Mouse (Mus musculus) midbrain, embryonic 14.5 days (tissue): ENCODE measurements around the gene Shpk. TPM values are rescaled to one million over a fixed set of nuclear protein-coding genes. Genes with fewer than 3 reads are reported as not detected.

Experiments
- ATAC-seq: fragments of 200-750 bp; cut with Nextera tagmentation; 2 replicates; pipeline ENCODE4 v1.8.0; 2017; ENCODE audit warnings: moderate number of reproducible peaks, moderate library complexity; ENCODE audit not compliant: low FRiP score, low TSS enrichment
- DNase-seq: peaks from one replicate; pipeline ENCODE4 v3.0.0-alpha.2; 2015
- H3K27ac ChIP-seq: fragments of 300-500 bp; sonication (generic); replicated peaks from 2 replicates; pipeline ENCODE4 v1.5.1; 2014; ENCODE audit warnings: mild to moderate bottlenecking, low read depth, low read length, moderate library complexity
- H3K27me3 ChIP-seq: fragments of 300-500 bp; sonication (generic); 2 replicates; pipeline ENCODE4 v1.6.1; 2014; ENCODE audit warnings: low read length, control low read depth, mixed read lengths; ENCODE audit not compliant: control insufficient read depth, insufficient read depth
- H3K36me3 ChIP-seq: fragments of 300-500 bp; sonication (generic); 2 replicates; pipeline ENCODE4 v1.6.1; 2014; ENCODE audit warnings: low read length, control low read depth; ENCODE audit not compliant: control insufficient read depth, insufficient read depth
- H3K4me1 ChIP-seq: fragments of 300-500 bp; sonication (generic); 2 replicates; pipeline ENCODE4 v1.6.1; 2014; ENCODE audit warnings: mild to moderate bottlenecking, antibody characterized with exemption, low read length, control low read depth; ENCODE audit not compliant: control insufficient read depth, insufficient read depth
- H3K4me2 ChIP-seq: fragments of 300-500 bp; sonication (generic); 2 replicates; pipeline ENCODE4 v1.6.1; 2014; ENCODE audit warnings: mild to moderate bottlenecking, low read length, moderate library complexity
- H3K4me3 ChIP-seq: fragments of 300-500 bp; sonication (generic); replicated peaks from 2 replicates; pipeline ENCODE4 v1.5.1; 2014; ENCODE audit warnings: low read depth, low read length
- H3K9ac ChIP-seq: fragments of 300-500 bp; sonication (generic); replicated peaks from 2 replicates; pipeline ENCODE4 v1.6.1; 2014; ENCODE audit warnings: mild to moderate bottlenecking, low read length, moderate library complexity
- H3K9me3 ChIP-seq: fragments of 300-500 bp; sonication (generic); 2 replicates; pipeline ENCODE4 v1.6.1; 2016; ENCODE audit warnings: low read length, control low read depth, mixed read lengths; ENCODE audit not compliant: control insufficient read depth
- WGBS: fragments of 180-500 bp; shearing (Covaris S2); extraction: QIAGEN DNeasy Blood & Tissue Kit; methylation state at CpG from one replicate; pipeline ENCODE4 v1.1.7; 2014; 5-methylcytosine and 5-hydroxymethylcytosine counted together
- polyA plus RNA-seq: library from polyadenylated mRNA; unstranded; fragments of >200 nt; fragmentation: Nextera tagmentation; extraction: Ambion mirVana; gene quantifications from 2 replicates; pipeline ENCODE4 v1.2.1, GENCODE M21; 2014

The Shpk gene
- polyA plus RNA-seq, 1 experiment from 2014 or later: 1.6 TPM

GRCm38 (mm10) chr11:73187231-73187630, 12.0 kb upstream of the Shpk start:
- no peak overlapping the region for H3K4me2 ChIP-seq
- no peak overlapping the region for H3K4me3 ChIP-seq
- ATAC-seq (no peak), DNase-seq (no peak)
- H3K9ac ChIP-seq: no peak overlapping the region
- H3K36me3 ChIP-seq: peaks cover 72% of the 10 kb centered on the region
- 86% methylated on average over 6 of the region's 6 CpGs for WGBS
- H3K4me1 ChIP-seq: no peaks in the 10 kb centered on the region
- no peak overlapping the region for H3K27ac ChIP-seq
- H3K9me3 ChIP-seq: no peaks in the 10 kb centered on the region
- H3K27me3 ChIP-seq: no peaks in the 10 kb centered on the region

GRCm38 (mm10) chr11:73193047-73193446, 6.2 kb upstream of the Shpk start:
- DNase-seq (no peak), ATAC-seq (no peak)
- Histone ChIP-seq H3K36me3 (peaks cover 56% of the 10 kb centered on the region), H3K4me2 (no peak overlapping the region), H3K4me3 (no peak overlapping the region), H3K9me3 (no peaks in the 10 kb centered on the region), H3K9ac (no peak overlapping the region), H3K27me3 (no peaks in the 10 kb centered on the region), H3K27ac (no peak overlapping the region), H3K4me1 (peaks cover 7% of the 10 kb centered on the region)
- 81% methylated on average over 6 of the region's 6 CpGs for WGBS

- ATAC-seq: no peak
- Histone ChIP-seq H3K4me2 (no peak overlapping the region), H3K9me3 (no peaks in the 10 kb centered on the region), H3K27ac (no peak overlapping the region), H3K27me3 (no peaks in the 10 kb centered on the region), H3K36me3 (peaks cover 42% of the 10 kb centered on the region), H3K9ac (no peak overlapping the region), H3K4me1 (peaks cover 11% of the 10 kb centered on the region), H3K4me3 (no peak overlapping the region)
- WGBS: 77% methylated on average over 2 of the region's 2 CpGs
- no peak for DNase-seq
These were observed 4.8 kb upstream of the Shpk start for GRCm38 (mm10) chr11:73194444-73194843.

- 5% methylated on average over 1 of the region's 1 CpGs for WGBS
- peaks cover 17% of the 10 kb centered on the region for H3K4me1 ChIP-seq
- H3K9me3 ChIP-seq: no peaks in the 10 kb centered on the region
- peak overlapping the region; percentile 70; the same call in 1 of the 2 replicates for H3K9ac ChIP-seq
- no peak for DNase-seq
- no peaks in the 10 kb centered on the region for H3K27me3 ChIP-seq
- peaks cover 11% of the 10 kb centered on the region for H3K36me3 ChIP-seq
- no peak overlapping the region for H3K27ac ChIP-seq
- peak overlapping the region; percentile 56 for H3K4me3 ChIP-seq
- H3K4me2 ChIP-seq: peak overlapping the region; percentile 93
- no peak for ATAC-seq
These were observed 1.1 kb upstream of the Shpk start for GRCm38 (mm10) chr11:73198190-73198589.

GRCm38 (mm10) chr11:73198603-73199229, 544 bp upstream of the Shpk start, which contains the start of gene Ctns:
Gene Ctns (minus strand): TSS chr11:73199042.
- Histone ChIP-seq H3K27me3 (no peaks in the 10 kb centered on the region), H3K9me3 (no peaks in the 10 kb centered on the region), H3K9ac (peak within 1 kb of the TSS; percentile 77), H3K4me2 (peak within 1 kb of the TSS; percentile 93), H3K4me3 (peak within 1 kb of the TSS; percentile 56), H3K36me3 (peaks cover 11% of the 10 kb centered on the region), H3K4me1 (peaks cover 17% of the 10 kb centered on the region), H3K27ac (peak within 1 kb of the TSS; percentile 34; the same call in 1 of the 2 replicates)
- ATAC-seq (peak; percentile 95), DNase-seq (peak; percentile 90)
- under 1% methylated on average over 22 of the region's 22 CpGs for WGBS

GRCm38 (mm10) chr11:73199879-73200278, 619 bp downstream of the Shpk start:
- WGBS: 6% methylated on average over 12 of the region's 12 CpGs
- ATAC-seq (no peak), DNase-seq (no peak)
- Histone ChIP-seq H3K4me1 (peaks cover 17% of the 10 kb centered on the region), H3K9me3 (no peaks in the 10 kb centered on the region), H3K4me3 (peak overlapping the region; percentile 56), H3K9ac (peak overlapping the region; percentile 77), H3K36me3 (peaks cover 8% of the 10 kb centered on the region), H3K27ac (no peak overlapping the region), H3K27me3 (no peaks in the 10 kb centered on the region), H3K4me2 (peak overlapping the region; percentile 93)

- H3K9ac ChIP-seq: no peak overlapping the region
- no peak overlapping the region for H3K27ac ChIP-seq
- DNase-seq (no peak), ATAC-seq (no peak)
- H3K27me3 ChIP-seq: no peaks in the 10 kb centered on the region
- H3K36me3 ChIP-seq: peaks cover 2% of the 10 kb centered on the region; the same call in 1 of the 2 replicates
- 75% methylated on average over 2 of the region's 2 CpGs for WGBS
- no peak overlapping the region for H3K4me2 ChIP-seq
- no peaks in the 10 kb centered on the region for H3K9me3 ChIP-seq
- H3K4me3 ChIP-seq: no peak overlapping the region
- peaks cover 17% of the 10 kb centered on the region for H3K4me1 ChIP-seq
These were observed 1.8 kb downstream of the Shpk start for GRCm38 (mm10) chr11:73201021-73201420.

- 33% methylated on average over 4 of the region's 4 CpGs for WGBS
- Histone ChIP-seq H3K9ac (no peak overlapping the region), H3K27me3 (no peaks in the 10 kb centered on the region), H3K4me1 (peaks cover 17% of the 10 kb centered on the region), H3K27ac (no peak overlapping the region), H3K36me3 (no peaks in the 10 kb centered on the region), H3K9me3 (no peaks in the 10 kb centered on the region), H3K4me3 (no peak overlapping the region), H3K4me2 (no peak overlapping the region)
- DNase-seq (peak; percentile 7), ATAC-seq (no peak)
These were observed 2.3 kb downstream of the Shpk start for GRCm38 (mm10) chr11:73201597-73201996.

- no peak for DNase-seq
- Histone ChIP-seq H3K4me1 (peaks cover 6% of the 10 kb centered on the region; the same call in 1 of the 2 replicates), H3K27ac (no peak overlapping the region), H3K4me3 (no peak overlapping the region), H3K9me3 (no peaks in the 10 kb centered on the region), H3K4me2 (no peak overlapping the region), H3K9ac (no peak overlapping the region), H3K27me3 (no peaks in the 10 kb centered on the region), H3K36me3 (no peaks in the 10 kb centered on the region)
- ATAC-seq: no peak
- WGBS: 83% methylated on average over 8 of the region's 8 CpGs
These were observed 4.6 kb downstream of the Shpk start for GRCm38 (mm10) chr11:73203895-73204294.
